In genomic region chr15:6707551-6707935, GRCm38 (mm10) we compare ENCODE assay signal across 8 mouse cellular contexts. TPM values are rescaled to one million over a fixed set of nuclear protein-coding genes. Genes with fewer than 3 reads are reported as not detected.
A peak's percentile ranks its signal among the peaks of the same experiment; 100 is the strongest.
DNase-seq lines count a peak whose midpoint lies in the region; ATAC-seq and TF ChIP-seq lines count a peak whose summit lies in the region.

No protein-coding gene starts in this region.

- no peak overlapping the region for H3K27ac ChIP-seq in bone marrow macrophage, adult 2 months (ENCODE audit: insufficient read depth, low read depth, low read length)
- peak overlapping the region; percentile 97 for H3K27ac ChIP-seq in embryonic fibroblast, embryonic 13.5 days (ENCODE audit: insufficient read depth, low read length)
- peak overlapping the region; percentile 99 for H3K27ac ChIP-seq in heart, embryonic 10.5 days
- peak overlapping the region; percentile 97 for H3K27ac ChIP-seq in kidney, embryonic 15.5 days
- H3K27ac ChIP-seq in liver, embryonic 13.5 days, result peak overlapping the region; percentile 95
- H3K27ac ChIP-seq in stomach, embryonic 15.5 days, result peak overlapping the region; percentile 92

- DNase-seq in heart, embryonic 10.5 days (ENCODE audit: low spot score), result peak; percentile 88
- DNase-seq in liver, embryonic 13.5 days, result peak; percentile 67
- DNase-seq in natural killer cell, adult 2 months (ENCODE audit: low spot score in 2 of 2), result peak; percentile 41 to 59

- H3K4me1 ChIP-seq in bone marrow macrophage, adult 2 months (ENCODE audit: control insufficient read depth, insufficient read depth, low read length), result peaks cover 14% of the 10 kb centered on the region
- H3K4me1 ChIP-seq in embryonic fibroblast, embryonic 13.5 days (ENCODE audit: control insufficient read depth, insufficient read depth, low read length), result peaks cover 1% of the 10 kb centered on the region
- peaks cover 18% of the 10 kb centered on the region for H3K4me1 ChIP-seq in heart, embryonic 10.5 days
- H3K4me1 ChIP-seq in kidney, embryonic 15.5 days, result peaks cover 18% of the 10 kb centered on the region
- peaks cover 57% of the 10 kb centered on the region for H3K4me1 ChIP-seq in liver, embryonic 13.5 days (replicated peaks)
- peaks cover 13% of the 10 kb centered on the region; the same call in 1 of the 2 replicates for H3K4me1 ChIP-seq in stomach, embryonic 15.5 days

- H3K9me3 ChIP-seq in heart, embryonic 10.5 days, result no peaks in the 10 kb centered on the region
- H3K9me3 ChIP-seq in kidney, embryonic 15.5 days (replicated peaks), result no peaks in the 10 kb centered on the region
- H3K9me3 ChIP-seq in liver, embryonic 13.5 days (replicated peaks), result no peaks in the 10 kb centered on the region
- no peaks in the 10 kb centered on the region for H3K9me3 ChIP-seq in stomach, embryonic 15.5 days

- H3K4me2 ChIP-seq in kidney, embryonic 15.5 days, result peak overlapping the region; percentile 92
- peak overlapping the region; percentile 84 for H3K4me2 ChIP-seq in liver, embryonic 13.5 days
- peak overlapping the region; percentile 81 for H3K4me2 ChIP-seq in stomach, embryonic 15.5 days

- peaks cover 7% of the 10 kb centered on the region for H3K36me3 ChIP-seq in C2C12 (ENCODE audit: control insufficient read depth, insufficient read depth)
- H3K36me3 ChIP-seq in heart, embryonic 10.5 days, result no peaks in the 10 kb centered on the region
- no peaks in the 10 kb centered on the region for H3K36me3 ChIP-seq in kidney, embryonic 15.5 days
- no peaks in the 10 kb centered on the region for H3K36me3 ChIP-seq in liver, embryonic 13.5 days
- no peaks in the 10 kb centered on the region for H3K36me3 ChIP-seq in stomach, embryonic 15.5 days

- H3K9ac ChIP-seq in kidney, embryonic 15.5 days, result peak overlapping the region; percentile 89
- peak overlapping the region; percentile 96 for H3K9ac ChIP-seq in liver, embryonic 13.5 days
- peak overlapping the region; percentile 95; the same call in 1 of the 2 replicates for H3K9ac ChIP-seq in stomach, embryonic 15.5 days

- H3K27me3 ChIP-seq in C2C12 (ENCODE audit: control insufficient read depth, insufficient read depth, insufficient read length), result no peaks in the 10 kb centered on the region
- H3K27me3 ChIP-seq in heart, embryonic 10.5 days (ENCODE audit: insufficient read depth, poor library complexity, severe bottlenecking), result no peaks in the 10 kb centered on the region
- H3K27me3 ChIP-seq in kidney, embryonic 15.5 days, result peaks cover 10% of the 10 kb centered on the region; the same call in 1 of the 2 replicates
- H3K27me3 ChIP-seq in liver, embryonic 13.5 days, result no peaks in the 10 kb centered on the region
- no peaks in the 10 kb centered on the region for H3K27me3 ChIP-seq in stomach, embryonic 15.5 days (replicated peaks)

- peaks cover 44% of the 10 kb centered on the region for H3K79me2 ChIP-seq in C2C12 (ENCODE audit: control insufficient read depth, insufficient read depth)

- WGBS in heart, embryonic 10.5 days, result under 1% methylated on average over 43 of the region's 43 CpGs
- 0% methylated on average over 43 of the region's 43 CpGs for WGBS in kidney, embryonic 15.5 days
- under 1% methylated on average over 43 of the region's 43 CpGs for whole genome bisulfite sequencing in liver, embryonic 13.5 days (ENCODE audit: insufficient replicate concordance)
- under 1% methylated on average over 43 of the region's 43 CpGs for whole genome bisulfite sequencing in stomach, embryonic 15.5 days

- no peak for TF ChIP-seq CTCF in C2C12 (IDR thresholded peaks at IDR 0.05; ENCODE audit: control insufficient read depth, insufficient read depth, insufficient read length)
- no peak for TF ChIP-seq CTCF in bone marrow macrophage, adult 2 months (IDR thresholded peaks at IDR 0.05; ENCODE audit: low read depth, low read length)
- no peak for TF ChIP-seq CTCF in embryonic fibroblast, embryonic 13.5 days (IDR thresholded peaks at IDR 0.05; ENCODE audit: borderline replicate concordance, insufficient read depth, low read length)

- peak overlapping the region; percentile 88 for H3K4me3 ChIP-seq in C2C12 (ENCODE audit: insufficient read depth, poor library complexity, severe bottlenecking)
- peak overlapping the region; percentile 67 for H3K4me3 ChIP-seq in bone marrow macrophage, adult 2 months (ENCODE audit: insufficient read depth, low read length)
- H3K4me3 ChIP-seq in embryonic fibroblast, embryonic 13.5 days (ENCODE audit: insufficient read depth, low read length), result peak overlapping the region; percentile 83
- H3K4me3 ChIP-seq in heart, embryonic 10.5 days, result peak overlapping the region; percentile 94
- peak overlapping the region; percentile 95 for H3K4me3 ChIP-seq in kidney, embryonic 15.5 days (replicated peaks)
- peak overlapping the region; percentile 95 for H3K4me3 ChIP-seq in liver, embryonic 13.5 days (replicated peaks)
- peak overlapping the region; percentile 81 for H3K4me3 ChIP-seq in stomach, embryonic 15.5 days (replicated peaks)

- peaks cover 34% of the 10 kb centered on the region for H3K79me3 ChIP-seq in C2C12 (ENCODE audit: low read depth)

- TF ChIP-seq POLR2A in bone marrow macrophage, adult 2 months (IDR thresholded peaks at IDR 0.05; ENCODE audit: borderline replicate concordance, low read depth, low read length), result no peak
- TF ChIP-seq POLR2A in embryonic fibroblast, embryonic 13.5 days (IDR thresholded peaks at IDR 0.05; ENCODE audit: low read depth, low read length), result peak; percentile 48; the same call in 1 of the 2 replicates

- peak; percentile 55 for ATAC-seq in kidney, embryonic 15.5 days (replicated peaks; ENCODE audit: low FRiP score)
- peak; percentile 57 for ATAC-seq in liver, embryonic 13.5 days (ENCODE audit: low read depth)
- peak; percentile 63 for ATAC-seq in stomach, embryonic 15.5 days (ENCODE audit: insufficient read depth, low FRiP score, low read depth)

- H3ac ChIP-seq in C2C12 (ENCODE audit: control insufficient read depth, insufficient read length, low read depth), result peak overlapping the region; percentile 77

TF ChIP-seq in C2C12, 6 proteins besides CTCF, POLR2A, EP300 and RAD21:
- TF ChIP-seq MAX (IDR thresholded peaks at IDR 0.05), result peak; percentile 11
- TF ChIP-seq MYOD1 (IDR thresholded peaks at IDR 0.05; ENCODE audit: control insufficient read depth, insufficient read length, low read depth), result no peak
TF ChIP-seq in C2C12: peak in this region for 1.

RNA-seq across cellular contexts. Expression of gene Rictor, which starts 0.6 kb away (rescaled TPM):
- 2.7 TPM for polyA plus RNA-seq in C2C12 (2012; fragmentation: generic; extraction: Trizol)
- 12.9 and 13.5 TPM in 2 replicates for polyA plus RNA-seq in bone marrow macrophage, adult 2 months (2012; ENCODE audit: insufficient read depth, insufficient read length, missing spikeins)
- 46.7 and 66.7 TPM in 2 replicates for polyA plus RNA-seq in embryonic fibroblast, embryonic 13.5 days (2011; ENCODE audit: insufficient read length, low read depth, missing spikeins)
- 34.0 and 35.1 TPM in 2 replicates for polyA plus RNA-seq in heart, embryonic 10.5 days (2016; fragmentation: Nextera tagmentation; extraction: Ambion mirVana)
- polyA plus RNA-seq in kidney, embryonic 15.5 days (2015; fragmentation: Nextera tagmentation; extraction: Ambion mirVana), result 39.8 and 41.9 TPM in 2 replicates
- 17.6 and 21.4 TPM in 2 replicates for polyA plus RNA-seq in liver, embryonic 13.5 days (2015; fragmentation: Nextera tagmentation; extraction: Ambion mirVana)
- polyA plus RNA-seq in stomach, embryonic 15.5 days (2015; fragmentation: Nextera tagmentation; extraction: Ambion mirVana), result 35.9 and 38.9 TPM in 2 replicates
